In genomic region chr17:46484021-46484431, GRCm38 (mm10) we compare ENCODE assay signal across 7 mouse cellular contexts. TPM values are rescaled to one million over a fixed set of nuclear protein-coding genes. Genes with fewer than 3 reads are reported as not detected.
A peak's percentile ranks its signal among the peaks of the same experiment; 100 is the strongest.
DNase-seq lines count a peak whose midpoint lies in the region; ATAC-seq lines count a peak whose summit lies in the region.

No protein-coding gene starts in this region.

- peaks cover 9% of the 10 kb centered on the region for H3K36me3 ChIP-seq in hindbrain, embryonic 16.5 days (ENCODE audit: control insufficient read depth, insufficient read depth, low read length)
- H3K36me3 ChIP-seq in neural tube, embryonic 11.5 days (ENCODE audit: control insufficient read depth, insufficient read depth, low read length) = no peaks in the 10 kb centered on the region

- H3K4me2 ChIP-seq in hindbrain, embryonic 16.5 days (ENCODE audit: low read length) = peak overlapping the region; percentile 60
- H3K4me2 ChIP-seq in neural tube, embryonic 11.5 days (ENCODE audit: low read depth) = peak overlapping the region; percentile 63

- H3K9ac ChIP-seq in hindbrain, embryonic 16.5 days (ENCODE audit: low read depth, low read length) = peak overlapping the region; percentile 53
- H3K9ac ChIP-seq in neural tube, embryonic 11.5 days (ENCODE audit: low read length) = peak overlapping the region; percentile 28; the same call in 1 of the 2 replicates

- no peak for ATAC-seq in hindbrain, embryonic 16.5 days
- no peak; the same call in 1 of the 2 replicates for ATAC-seq in neural tube, embryonic 11.5 days (ENCODE audit: insufficient read depth, low FRiP score, low TSS enrichment)

- H3K4me1 ChIP-seq in hindbrain, embryonic 16.5 days (ENCODE audit: control insufficient read depth, insufficient read depth, low read depth, low read length) = peaks cover 40% of the 10 kb centered on the region
- peaks cover 17% of the 10 kb centered on the region; the same call in 1 of the 2 replicates for H3K4me1 ChIP-seq in neural tube, embryonic 11.5 days (ENCODE audit: control insufficient read depth, insufficient read depth, low read length)

- no peaks in the 10 kb centered on the region for H3K27me3 ChIP-seq in hindbrain, embryonic 16.5 days (replicated peaks; ENCODE audit: control insufficient read depth, insufficient read depth, low read length)
- H3K27me3 ChIP-seq in neural tube, embryonic 11.5 days (ENCODE audit: control insufficient read depth, insufficient read depth, low read length) = peaks cover 49% of the 10 kb centered on the region

- WGBS in hindbrain, embryonic 16.5 days = 3% methylated on average over 13 of the region's 13 CpGs
- 4% methylated on average over 13 of the region's 13 CpGs for WGBS in neural tube, embryonic 11.5 days

- H3K9me3 ChIP-seq in hindbrain, embryonic 16.5 days (ENCODE audit: control insufficient read depth, low read length) = no peaks in the 10 kb centered on the region
- no peaks in the 10 kb centered on the region for H3K9me3 ChIP-seq in neural tube, embryonic 11.5 days (ENCODE audit: control insufficient read depth, low read length)

- H3K27ac ChIP-seq in hindbrain, embryonic 16.5 days (ENCODE audit: low read depth, low read length) = peak overlapping the region; percentile 35; the same call in 1 of the 2 replicates
- no peak overlapping the region for H3K27ac ChIP-seq in neural tube, embryonic 11.5 days (ENCODE audit: low read depth, low read length)

- peak; percentile 27 for DNase-seq in thymus, postnatal 14 days
- no peak for DNase-seq in thymus, postnatal 36 days
- DNase-seq in cerebellum, postnatal 36 days = peak; percentile 54 to 55
- peak; percentile 21 for DNase-seq in liver
- peak; percentile 35 for DNase-seq in neural tube, embryonic 11.5 days (ENCODE audit: low spot score)
- no peak for DNase-seq in ovary, postnatal 14 days (ENCODE audit: low spot score)

- H3K4me3 ChIP-seq in hindbrain, embryonic 16.5 days (ENCODE audit: low read length) = peak overlapping the region; percentile 45
- H3K4me3 ChIP-seq in neural tube, embryonic 11.5 days (ENCODE audit: low read depth, low read length) = peak overlapping the region; percentile 31

RNA-seq across cellular contexts. Expression of gene Ttbk1, which starts 3.4 kb away (rescaled TPM):
- polyA plus RNA-seq in hindbrain, embryonic 16.5 days (2015; fragmentation: Nextera tagmentation; extraction: Ambion mirVana) = 5.1 and 5.5 TPM in 2 replicates
- 2.6 and 3.1 TPM in 2 replicates for polyA plus RNA-seq in neural tube, embryonic 11.5 days (2014; fragmentation: Nextera tagmentation; extraction: Ambion mirVana)

RNA-seq across cellular contexts. Expression of gene Dnph1, which starts 12.5 kb away (rescaled TPM):
- polyA plus RNA-seq in hindbrain, embryonic 16.5 days (2015; fragmentation: Nextera tagmentation; extraction: Ambion mirVana) = 18.7 and 19.0 TPM in 2 replicates
- 55.3 and 64.9 TPM in 2 replicates for polyA plus RNA-seq in neural tube, embryonic 11.5 days (2014; fragmentation: Nextera tagmentation; extraction: Ambion mirVana)

RNA-seq across cellular contexts. Expression of gene Slc22a7, which starts 45.8 kb away (rescaled TPM):
- not detected in 2 replicates for polyA plus RNA-seq in hindbrain, embryonic 16.5 days (2015; fragmentation: Nextera tagmentation; extraction: Ambion mirVana)
- not detected in 2 replicates for polyA plus RNA-seq in neural tube, embryonic 11.5 days (2014; fragmentation: Nextera tagmentation; extraction: Ambion mirVana)

RNA-seq across cellular contexts. Expression of gene Crip3, which starts 55.3 kb away (rescaled TPM):
- polyA plus RNA-seq in hindbrain, embryonic 16.5 days (2015; fragmentation: Nextera tagmentation; extraction: Ambion mirVana) = 3.3 and 3.6 TPM in 2 replicates
- polyA plus RNA-seq in neural tube, embryonic 11.5 days (2014; fragmentation: Nextera tagmentation; extraction: Ambion mirVana) = 0.24 and 0.74 TPM in 2 replicates

Comparison
In these comparisons a context has a peak if more than half of its experiments do, and no peak if none do; other contexts are left out.
1. DNase-seq: peak in thymus, postnatal 14 days (single experiment), cerebellum, postnatal 36 days (2 of 2), liver (single experiment) and neural tube, embryonic 11.5 days (single experiment); none in thymus, postnatal 36 days (0 of 2) and ovary, postnatal 14 days (single experiment).